Mouse (Mus musculus) ES-Bruce4 (cell line): ENCODE results near the gene Ghrhr.

Experiments used
- CTCF ChIP-seq: IDR thresholded peaks from one replicate; pipeline ENCODE4 v1.8.1; 2011; ENCODE audit warnings: low read depth, low read length
- EP300 ChIP-seq: IDR thresholded peaks from 2 replicates; pipeline ENCODE4 v1.6.1; 2011; ENCODE audit warnings: low read depth, low read length; ENCODE audit not compliant: insufficient read depth
- POLR2A ChIP-seq: IDR thresholded peaks from one replicate; pipeline ENCODE4 v1.8.1; 2011; ENCODE audit warnings: low read length; ENCODE audit not compliant: insufficient read depth

DNA sequence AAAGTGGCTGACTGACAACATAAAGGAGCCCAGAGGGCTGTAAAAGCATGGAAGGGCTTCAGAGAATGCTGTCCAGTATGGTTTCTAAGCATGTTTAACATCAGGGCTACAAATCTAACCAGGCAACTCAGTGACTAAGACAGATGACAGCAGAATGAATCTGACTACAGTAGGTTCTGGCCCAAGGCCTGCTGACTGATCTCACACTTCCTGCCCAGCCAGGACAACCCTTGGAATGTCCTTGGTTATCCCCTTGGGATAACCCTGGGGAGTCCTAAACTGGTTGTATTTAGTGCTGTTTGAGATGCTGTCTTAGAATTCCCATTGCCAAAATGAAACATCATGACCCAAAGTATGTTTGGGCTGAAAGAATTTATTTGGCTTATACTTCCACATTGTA lies 56.0 kb downstream of the Ghrhr start:
- TF ChIP-seq CTCF, result no peak
- no peak for TF ChIP-seq POLR2A
- TF ChIP-seq EP300, result no peak
